Mouse (Mus musculus) layer of hippocampus, postnatal 25 days (tissue): ENCODE results near the gene Mlph. TPM values are rescaled to one million over a fixed set of nuclear protein-coding genes. Genes with fewer than 3 reads are reported as not detected.

ENCODE experiments used
- DNase-seq, 2 experiments: peaks; one replicate each; pipeline ENCODE4 v3.0.0; 2022; ENCODE audit warnings: mixed read lengths in 2 of 2, low spot score in 1 of 2; ENCODE audit errors: extremely low spot score in 1 of 2
- total RNA-seq, 2 experiments: library from RNA; stranded (reverse); gene quantifications; 2 replicates each; pipeline ENCODE4 v1.2.3; 2021

Mlph gene
- total RNA-seq, 2 experiments from 2014 or later = 0.49 to 1.0 TPM

- DNase-seq = no peak
Measured at GRCm38 (mm10) chr1:90962526-90962925, 47.6 kb downstream of the Mlph start.

GRCm38 (mm10) chr1:90962994-90963393 lies 48.1 kb downstream of the Mlph start:
- DNase-seq = no peak

- DNase-seq = no peak
Measured at GRCm38 (mm10) chr1:90967583-90967982, 52.7 kb downstream of the Mlph start.

- DNase-seq = no peak
Measured at GRCm38 (mm10) chr1:90968649-90969048, 53.8 kb downstream of the Mlph start.

GRCm38 (mm10) chr1:90969347-90969784 lies 54.5 kb downstream of the Mlph start, which contains the start of gene Rab17:
Gene Rab17, minus strand, starts transcription at chr1:90969661.
- no peak for DNase-seq

GRCm38 (mm10) chr1:90969881-90970390 lies 55.1 kb downstream of the Mlph start:
- no peak for DNase-seq

GRCm38 (mm10) chr1:90972911-90973573 lies 58.2 kb downstream of the Mlph start:
- peak; percentile 98 to 99 for DNase-seq

GRCm38 (mm10) chr1:90973574-90973911 lies 58.7 kb downstream of the Mlph start:
- DNase-seq = no peak

- no peak for DNase-seq
Measured at GRCm38 (mm10) chr1:90974906-90975649, 60.2 kb downstream of the Mlph start.

- no peak for DNase-seq
Measured at GRCm38 (mm10) chr1:90975960-90976359, 61.1 kb downstream of the Mlph start.

GRCm38 (mm10) chr1:90980638-90981330 lies 65.9 kb downstream of the Mlph start:
- DNase-seq = no peak

- no peak for DNase-seq
Measured at GRCm38 (mm10) chr1:90981346-90981745, 66.5 kb downstream of the Mlph start.

GRCm38 (mm10) chr1:90995916-90996315 lies 81.0 kb downstream of the Mlph start:
- DNase-seq = no peak

GRCm38 (mm10) chr1:90997136-90997535 lies 82.3 kb downstream of the Mlph start:
- no peak for DNase-seq

- DNase-seq = no peak
Measured at GRCm38 (mm10) chr1:90997641-90998040, 82.8 kb downstream of the Mlph start.

- DNase-seq = peak; percentile 49 to 61
Measured at GRCm38 (mm10) chr1:90998268-90998890, 83.5 kb downstream of the Mlph start, which contains the start of gene Lrrfip1. Gene Lrrfip1, plus strand, starts transcription at chr1:90998737.

GRCm38 (mm10) chr1:90998891-90999611 lies 84.2 kb downstream of the Mlph start:
- DNase-seq = no peak

GRCm38 (mm10) chr1:90999911-91000601 lies 85.2 kb downstream of the Mlph start:
- DNase-seq = no peak
